Mouse (Mus musculus) CH12.LX (cell line): Measurements from ENCODE around the gene Socs1. TPM values are rescaled to one million over a fixed set of nuclear protein-coding genes. Genes with fewer than 3 reads are reported as not detected.
A peak's percentile ranks its signal among the peaks of the same experiment; 100 is the strongest.

Experiments used
- DNase-seq: peaks from one replicate; pipeline ENCODE4 v3.0.0-alpha.2; 2013; ENCODE audit errors: extremely low read depth
- H3K27ac ChIP-seq: 2 replicates; pipeline ENCODE4 v1.5.1; 2012; ENCODE audit warnings: low read depth, mild to moderate bottlenecking, control low read depth, moderate library complexity; ENCODE audit not compliant: insufficient read depth
- H3K27me3 ChIP-seq: replicated peaks from 2 replicates; pipeline ENCODE3; 2012; ENCODE audit warnings: inconsistent platforms
- H3K36me3 ChIP-seq, 2 experiments: replicated peaks in 1 of 2; 2 replicates each; pipeline versions ENCODE3 to v1.6.1; 2012; ENCODE audit warnings: inconsistent platforms in 1 of 2, low read length in 1 of 2, mild to moderate bottlenecking in 1 of 2, mixed read lengths in 1 of 2, moderate library complexity in 1 of 2; ENCODE audit not compliant: control insufficient read depth in 1 of 2, insufficient read depth in 1 of 2
- H3K4me1 ChIP-seq, 2 experiments: 2 replicates each; pipeline ENCODE4 v1.6.1; 2012; ENCODE audit warnings: inconsistent platforms in 1 of 2, moderate library complexity in 1 of 2; ENCODE audit not compliant: insufficient read depth in 2 of 2, control insufficient read depth in 1 of 2
- H3K4me2 ChIP-seq: 2 replicates; pipeline ENCODE4 v1.6.1; 2012; ENCODE audit warnings: low read depth, mild to moderate bottlenecking, control low read depth; ENCODE audit not compliant: poor library complexity, insufficient read depth, severe bottlenecking
- H3K4me3 ChIP-seq, 3 experiments: fragments of 150-350 bp in 1 of 3; sonication (generic) in 1 of 3; replicated peaks in 1 of 3; 2 replicates each; pipeline versions ENCODE3 to v1.5.1; 2011 to 2012; ENCODE audit warnings: low read depth in 2 of 3, low read length in 2 of 3, mild to moderate bottlenecking in 2 of 3, moderate library complexity in 2 of 3, control low read depth in 1 of 3, improper control_type of control experiment in 1 of 3, inconsistent platforms in 1 of 3, mixed read lengths in 1 of 3; ENCODE audit not compliant: poor library complexity in 1 of 3
- H3K79me2 ChIP-seq: replicated peaks from 2 replicates; pipeline ENCODE4 v1.6.1; 2012; ENCODE audit warnings: mild to moderate bottlenecking, moderate library complexity; ENCODE audit not compliant: control insufficient read depth, poor library complexity, insufficient read depth, severe bottlenecking; ENCODE audit errors: extremely low read depth
- H3K9ac ChIP-seq: 2 replicates; pipeline ENCODE4 v1.6.1; 2012; ENCODE audit warnings: low read depth, mild to moderate bottlenecking, control low read depth, moderate library complexity; ENCODE audit not compliant: insufficient read depth
- H3K9me3 ChIP-seq: replicated peaks from 2 replicates; pipeline ENCODE3; 2012; ENCODE audit warnings: low read length, inconsistent platforms, mixed read lengths
- BHLHE40 ChIP-seq: IDR thresholded peaks from 2 replicates; pipeline ENCODE4 v1.6.1; 2011; ENCODE audit warnings: mild to moderate bottlenecking, low read depth, low read length, improper control_type of control experiment
- CHD1 ChIP-seq: IDR thresholded peaks from 2 replicates; pipeline ENCODE4 v1.6.1; 2012; ENCODE audit warnings: low read depth, low read length, improper control_type of control experiment, inconsistent platforms
- CHD2 ChIP-seq: IDR thresholded peaks from 2 replicates; pipeline ENCODE4 v1.6.1; 2011; ENCODE audit warnings: low read length, improper control_type of control experiment
- CTCF ChIP-seq, 2 experiments: IDR thresholded peaks in 1 of 2; conservative IDR thresholded peaks in 1 of 2; 2 replicates each; pipeline ENCODE4 v1.5.1; 2011 to 2012; ENCODE audit warnings: low read depth in 2 of 2, low read length in 2 of 2, improper control_type of control experiment in 1 of 2, inconsistent platforms in 1 of 2, mild to moderate bottlenecking in 1 of 2, moderate library complexity in 1 of 2
- EP300 ChIP-seq: IDR thresholded peaks from 2 replicates; pipeline ENCODE4 v1.6.1; 2011; ENCODE audit warnings: low read length, improper control_type of control experiment
- ETS1 ChIP-seq: conservative IDR thresholded peaks from 2 replicates; pipeline ENCODE4 v1.6.1; 2012; ENCODE audit warnings: low read depth, mild to moderate bottlenecking, inconsistent platforms, low read length, improper control_type of control experiment, moderate library complexity
- IRF4 ChIP-seq: IDR thresholded peaks from 2 replicates; pipeline ENCODE4 v1.6.1; 2014; ENCODE audit warnings: low read depth, mild to moderate bottlenecking, inconsistent platforms, low read length, improper control_type of control experiment
- JUN ChIP-seq: IDR thresholded peaks from 2 replicates; pipeline ENCODE4 v1.6.1; 2011; ENCODE audit warnings: low read depth, mild to moderate bottlenecking, low read length, improper control_type of control experiment, moderate library complexity; ENCODE audit not compliant: insufficient read depth
- JUND ChIP-seq: conservative IDR thresholded peaks from 2 replicates; pipeline ENCODE4 v1.6.1; 2011; ENCODE audit warnings: low read depth, low read length, improper control_type of control experiment
- KAT2A ChIP-seq: IDR thresholded peaks from 2 replicates; pipeline ENCODE4 v1.6.1; 2012; ENCODE audit warnings: low read length, improper control_type of control experiment, inconsistent platforms; ENCODE audit not compliant: insufficient replicate concordance
- MAZ ChIP-seq: IDR thresholded peaks from 2 replicates; pipeline ENCODE4 v1.6.1; 2012; ENCODE audit warnings: low read depth, mild to moderate bottlenecking, inconsistent platforms, low read length, improper control_type of control experiment, moderate library complexity
- MXI1 ChIP-seq: IDR thresholded peaks from 2 replicates; pipeline ENCODE4 v1.6.1; 2011; ENCODE audit warnings: mild to moderate bottlenecking, low read depth, low read length, improper control_type of control experiment
- NRF1 ChIP-seq: IDR thresholded peaks from 2 replicates; pipeline ENCODE4 v1.6.1; 2014; ENCODE audit warnings: low read depth, mild to moderate bottlenecking, inconsistent platforms, low read length, improper control_type of control experiment, moderate library complexity
- PAX5 ChIP-seq: IDR thresholded peaks from 2 replicates; pipeline ENCODE4 v1.6.1; 2012; ENCODE audit warnings: low read length, inconsistent platforms, mixed read lengths
- POLR2A ChIP-seq: IDR thresholded peaks from 2 replicates; pipeline ENCODE4 v1.6.1; 2011; ENCODE audit warnings: low read depth, mild to moderate bottlenecking, improper control_type of control experiment, low read length
- POLR2AphosphoS2 ChIP-seq: IDR thresholded peaks from 2 replicates; pipeline ENCODE4 v1.6.1; 2011; ENCODE audit warnings: low read depth, low read length, improper control_type of control experiment
- SIN3A ChIP-seq: IDR thresholded peaks from 2 replicates; pipeline ENCODE4 v1.6.1; 2012; ENCODE audit warnings: low read length, improper control_type of control experiment, inconsistent platforms
- UBTF ChIP-seq: IDR thresholded peaks from 2 replicates; pipeline ENCODE4 v1.6.1; 2012; ENCODE audit warnings: low read depth, mild to moderate bottlenecking, inconsistent platforms, low read length, improper control_type of control experiment, moderate library complexity
- USF1 ChIP-seq: IDR thresholded peaks from 2 replicates; pipeline ENCODE4 v1.6.1; 2014; ENCODE audit warnings: low read depth, mild to moderate bottlenecking, inconsistent platforms, low read length, improper control_type of control experiment
- USF2 ChIP-seq: conservative IDR thresholded peaks from 2 replicates; pipeline ENCODE4 v1.6.1; 2011; ENCODE audit warnings: low read depth, low read length, improper control_type of control experiment
- ZC3H11A ChIP-seq: IDR thresholded peaks from 2 replicates; pipeline ENCODE4 v1.6.1; 2012; ENCODE audit warnings: low read depth, mild to moderate bottlenecking, inconsistent platforms, low read length, improper control_type of control experiment
- ZKSCAN1 ChIP-seq: IDR thresholded peaks from 2 replicates; pipeline ENCODE4 v1.6.1; 2012; ENCODE audit warnings: low read depth, inconsistent platforms, low read length, improper control_type of control experiment, borderline replicate concordance
- ZMIZ1 ChIP-seq: IDR thresholded peaks from 2 replicates; pipeline ENCODE4 v1.6.1; 2012; ENCODE audit warnings: low read depth, mild to moderate bottlenecking, inconsistent platforms, low read length, improper control_type of control experiment
- dilution Hi-C: fragments of 300-500 bp; cut with MboI; formaldehyde crosslinking; loops from 2 replicates; pipeline ENCODE4 v1.14.3; 2020; ENCODE audit warnings: low sequenced_read_pairs; ENCODE audit not compliant: extremely low pct_unique_long_range_greater_than_20kb, extremely low pct_ligation_motif_present
- in situ Hi-C: fragments of 300-500 bp; cut with MboI; formaldehyde crosslinking; loops from 3 replicates; pipeline ENCODE4 v1.14.3; 2019; ENCODE audit warnings: low sequenced_read_pairs, low pct_ligation_motif_present, low pct_unique_long_range_greater_than_20kb, mixed read lengths
- polyA plus RNA-seq: library from polyadenylated mRNA; unstranded; fragments of >175 nt; gene quantifications from 2 replicates; pipeline ENCODE4 v1.2.1, GENCODE M21; 2012; ENCODE audit warnings: low read depth; ENCODE audit not compliant: insufficient read length
- total RNA-seq, 2 experiments: library from RNA; depleted of rRNA; stranded (reverse); fragments of 300-350 nt in 1 of 2; fragments of >200 nt in 1 of 2; gene quantifications; 2 replicates each; pipeline ENCODE4 v1.2.3; 2012 to 2014

Gene Socs1
- total and polyA plus RNA-seq, 3 experiments = 18.8 to 29.1 (median 27.6) TPM

DNA sequence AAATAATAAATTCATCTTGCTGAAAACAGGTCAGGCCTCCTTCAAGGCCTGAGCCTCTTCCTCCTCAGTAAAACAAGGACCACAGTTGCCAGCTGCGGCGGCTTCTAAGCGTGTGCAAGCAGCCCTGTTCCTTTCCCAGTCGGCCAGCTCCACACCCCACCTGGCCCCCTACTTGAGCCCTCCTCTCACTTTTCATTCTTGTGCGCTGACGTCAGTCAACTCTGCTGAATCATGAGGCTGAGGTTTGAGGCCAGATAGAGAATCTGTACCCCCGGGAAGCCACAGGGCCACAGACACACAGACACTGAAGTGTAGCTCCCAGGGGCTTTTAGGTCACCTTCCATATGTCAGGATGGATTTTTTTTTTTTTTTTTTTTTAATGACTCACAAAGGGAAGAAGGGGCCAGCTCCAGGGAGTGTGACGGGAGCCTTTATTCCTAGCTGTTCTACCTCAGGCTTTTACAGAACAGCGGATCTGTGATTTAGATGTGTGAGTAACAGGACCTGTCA, 3.4 kb downstream of the Socs1 start (continued):
- TF ChIP-seq POLR2AphosphoS2 (no peak; the same call in none of the 2 replicates), CHD1 (peak; percentile 87), PAX5 (no peak), UBTF (peak; percentile 84; the same call in 1 of the 2 replicates)
- TF ChIP-seq, all 38 proteins: peak for 25

DNA sequence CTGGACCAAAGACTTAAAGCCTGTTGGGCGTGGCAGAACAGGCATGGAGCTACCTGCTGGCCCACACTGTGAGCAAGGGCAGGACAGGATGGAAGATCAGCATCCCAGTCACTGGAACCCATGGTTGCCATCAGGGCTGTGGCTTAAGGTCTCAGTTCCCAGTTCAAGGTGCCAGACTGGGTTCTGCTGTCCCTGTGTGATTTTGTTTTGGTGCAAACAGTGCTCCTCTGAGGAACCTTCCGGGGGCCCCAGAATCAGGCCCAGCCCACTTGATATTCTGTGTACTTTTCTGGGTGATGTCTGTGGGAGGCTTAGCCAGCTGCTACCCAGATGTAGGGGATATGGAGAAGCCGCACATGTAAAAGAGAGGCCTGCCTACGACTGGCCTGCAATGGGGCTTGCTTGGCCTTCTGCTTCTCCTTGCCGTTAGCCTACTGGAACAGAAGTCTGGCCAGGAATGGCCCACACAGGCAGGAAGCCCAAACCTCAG, 4.7 kb downstream of the Socs1 start:
- peaks cover 0 to 26% of the 10 kb centered on the region in 2 experiments for H3K36me3 ChIP-seq
- TF ChIP-seq ZMIZ1 = 0 out of 2 replicates have a peak, but pooled peaks have one; percentile 17
- no peak for TF ChIP-seq ZKSCAN1
- TF ChIP-seq, all 38 proteins: peak for 1
- DNase-seq = no peak
- Histone ChIP-seq H3K27me3 (no peaks in the 10 kb centered on the region), H3K27ac (peak overlapping the region; percentile 97; the same call in 1 of the 2 replicates), H3K9ac (no peak overlapping the region; the same call in 1 of the 2 replicates), H3K4me1 (peaks cover 23 to 67% of the 10 kb centered on the region in 2 experiments), H3K9me3 (no peaks in the 10 kb centered on the region), H3K4me3 (no peak overlapping the region), H3K4me2 (no peak overlapping the region), H3K79me2 (peaks cover 16% of the 10 kb centered on the region)
- dilution Hi-C loops (no loop called here), in situ Hi-C loops (loop anchor here (5.0 kb wide), 1 partner anchor 33 kb away; no protein-coding TSS in a partner anchor)

DNA sequence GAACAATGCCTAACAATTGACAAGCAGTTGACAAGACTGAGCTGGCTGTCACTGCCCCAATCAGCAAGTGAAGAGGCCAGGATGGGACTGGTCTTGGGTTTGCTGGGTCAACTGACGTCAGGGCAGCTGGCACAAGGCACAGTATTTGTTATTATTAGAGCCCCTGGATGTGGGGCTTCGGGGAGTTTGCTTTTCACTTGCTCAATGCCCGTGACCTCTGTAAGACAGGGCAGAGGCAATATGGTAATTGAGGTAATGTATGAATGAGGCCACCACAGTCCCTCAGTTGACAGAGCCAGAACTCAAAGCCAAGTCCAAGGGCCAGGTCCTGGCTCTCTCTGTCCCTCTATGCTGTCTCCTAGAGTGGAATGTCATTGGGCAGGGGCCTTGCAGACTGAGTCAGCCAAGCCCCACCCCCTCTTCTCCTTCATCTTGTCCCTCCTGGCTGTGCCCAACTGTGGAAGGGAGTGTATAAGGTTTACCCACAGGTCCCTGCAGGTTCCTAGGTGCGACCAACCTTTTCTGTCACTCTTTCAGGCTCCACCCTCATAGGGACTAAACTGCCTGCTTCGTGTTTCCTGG, 7.7 kb downstream of the Socs1 start:
- TF ChIP-seq EP300 (no peak), POLR2AphosphoS2 (no peak), SIN3A (no peak), NRF1 (no peak), IRF4 (no peak), POLR2A (no peak), JUND (no peak), UBTF (no peak), BHLHE40 (no peak), ZKSCAN1 (no peak), CHD2 (no peak), CTCF (conservative IDR thresholded peaks at IDR 0.05 in 1 of 2, IDR thresholded peaks at IDR 0.05 in 1 of 2; ENCODE audit: low read depth in 2 of 2, low read length in 2 of 2) (no peak), ZC3H11A (no peak), ETS1 (no peak), MAZ (no peak), USF2 (no peak), JUN (no peak), KAT2A (no peak), MXI1 (no peak), USF1 (no peak)
- H3K4me2 ChIP-seq = no peak overlapping the region
- no peaks in the 10 kb centered on the region for H3K9me3 ChIP-seq
- no peaks in the 10 kb centered on the region for H3K79me2 ChIP-seq
- no peak overlapping the region for H3K27ac ChIP-seq
- peaks cover 35 to 83% of the 10 kb centered on the region in 2 experiments for H3K4me1 ChIP-seq
- dilution Hi-C loops = no loop called here
- H3K4me3 ChIP-seq = no peak overlapping the region
- no peak for DNase-seq
- peaks cover 0 to 9% of the 10 kb centered on the region in 2 experiments for H3K36me3 ChIP-seq
- in situ Hi-C loops = no loop called here
- H3K9ac ChIP-seq = no peak overlapping the region
- H3K27me3 ChIP-seq = no peaks in the 10 kb centered on the region
